In genomic region chr19:47019326-47019725, GRCm38 (mm10) we compare ENCODE assay signal across 11 mouse cellular contexts. TPM values are rescaled to one million over a fixed set of nuclear protein-coding genes. Genes with fewer than 3 reads are reported as not detected.
A peak's percentile ranks its signal among the peaks of the same experiment; 100 is the strongest.
DNase-seq lines count a peak whose midpoint lies in the region; ATAC-seq lines count a peak whose summit lies in the region.
"Had no signal": no experiment of that assay in that cellular context is flagged by ENCODE, and none has a peak within 500 bp of the region (broad histone marks: within the 10 kb centered on the region; RNA-seq: fewer than 3 reads in every experiment).

No protein-coding gene starts in this region.

- no peak overlapping the region for H3K4me2 ChIP-seq in embryonic facial prominence, embryonic 11.5 days (ENCODE audit: low read depth, low read length)
- H3K4me2 ChIP-seq in hindbrain, embryonic 14.5 days (replicated peaks), result peak overlapping the region; percentile 83
- peak overlapping the region; percentile 92 for H3K4me2 ChIP-seq in neural tube, embryonic 13.5 days
- H3K4me2 ChIP-seq: lung, embryonic 14.5 days had no signal

- no peak overlapping the region for H3K4me3 ChIP-seq in embryonic facial prominence, embryonic 11.5 days (ENCODE audit: low read depth, low read length)
- peak overlapping the region; percentile 89 for H3K4me3 ChIP-seq in hindbrain, embryonic 14.5 days (replicated peaks; ENCODE audit: low read length)
- peak overlapping the region; percentile 87 for H3K4me3 ChIP-seq in neural tube, embryonic 13.5 days

- no peaks in the 10 kb centered on the region for H3K9me3 ChIP-seq in embryonic facial prominence, embryonic 11.5 days (replicated peaks; ENCODE audit: control insufficient read depth, low read length)
- no peaks in the 10 kb centered on the region for H3K9me3 ChIP-seq in hindbrain, embryonic 14.5 days (ENCODE audit: control insufficient read depth, low read length)
- no peaks in the 10 kb centered on the region for H3K9me3 ChIP-seq in neural tube, embryonic 13.5 days

- WGBS in embryonic facial prominence, embryonic 11.5 days, result 19% methylated on average over 6 of the region's 6 CpGs
- 5% methylated on average over 6 of the region's 6 CpGs for WGBS in hindbrain, embryonic 14.5 days
- 6% methylated on average over 6 of the region's 6 CpGs for WGBS in neural tube, embryonic 13.5 days

- peaks cover 22% of the 10 kb centered on the region for H3K27me3 ChIP-seq in embryonic facial prominence, embryonic 11.5 days (ENCODE audit: control insufficient read depth, insufficient read depth, low read length)
- peaks cover 10% of the 10 kb centered on the region for H3K27me3 ChIP-seq in hindbrain, embryonic 14.5 days (ENCODE audit: control insufficient read depth, insufficient read depth, low read length)
- H3K27me3 ChIP-seq in neural tube, embryonic 13.5 days, result peaks cover 18% of the 10 kb centered on the region

- H3K36me3 ChIP-seq in embryonic facial prominence, embryonic 11.5 days (replicated peaks; ENCODE audit: control insufficient read depth, insufficient read depth, low read depth, low read length), result no peaks in the 10 kb centered on the region; the same call in 1 of the 2 replicates
- peaks cover 46% of the 10 kb centered on the region for H3K36me3 ChIP-seq in hindbrain, embryonic 14.5 days (replicated peaks; ENCODE audit: control insufficient read depth, insufficient read depth)
- peaks cover 43% of the 10 kb centered on the region for H3K36me3 ChIP-seq in neural tube, embryonic 13.5 days

- no peak overlapping the region; the same call in 1 of the 2 replicates for H3K9ac ChIP-seq in embryonic facial prominence, embryonic 11.5 days (replicated peaks; ENCODE audit: low read length)
- peak overlapping the region; percentile 92 for H3K9ac ChIP-seq in hindbrain, embryonic 14.5 days
- peak overlapping the region; percentile 96 for H3K9ac ChIP-seq in neural tube, embryonic 13.5 days
- H3K9ac ChIP-seq: lung, embryonic 14.5 days had no signal

- peaks cover 4% of the 10 kb centered on the region; the same call in 1 of the 2 replicates for H3K4me1 ChIP-seq in embryonic facial prominence, embryonic 11.5 days (ENCODE audit: control insufficient read depth, insufficient read depth, low read length)
- H3K4me1 ChIP-seq in hindbrain, embryonic 14.5 days (replicated peaks; ENCODE audit: control insufficient read depth, insufficient read depth, low read length), result peaks cover 14% of the 10 kb centered on the region
- H3K4me1 ChIP-seq in neural tube, embryonic 13.5 days (replicated peaks), result peaks cover 37% of the 10 kb centered on the region

- peak; percentile 51 for DNase-seq in brain, adult 2 months (ENCODE audit: low read depth, low spot score)
- DNase-seq in embryonic facial prominence, embryonic 11.5 days (ENCODE audit: low spot score), result peak; percentile 39
- DNase-seq in hindbrain, embryonic 14.5 days (ENCODE audit: low spot score), result peak; percentile 56
- no peak for DNase-seq in frontal cortex, postnatal 36 days (ENCODE audit: low spot score in 2 of 2)
- DNase-seq in ovary, postnatal 14 days (ENCODE audit: low spot score), result no peak
- DNase-seq: cerebellum, adult 18-20 months; gastrocnemius, postnatal 36 days; lung, embryonic 14.5 days had no signal

- no peak overlapping the region for H3K27ac ChIP-seq in embryonic facial prominence, embryonic 11.5 days (replicated peaks; ENCODE audit: low read depth, low read length)
- H3K27ac ChIP-seq in hindbrain, embryonic 14.5 days, result peak overlapping the region; percentile 97
- peak overlapping the region; percentile 97 for H3K27ac ChIP-seq in neural tube, embryonic 13.5 days (replicated peaks)

- peak; percentile 44; the same call in 1 of the 2 replicates for ATAC-seq in embryonic facial prominence, embryonic 11.5 days (replicated peaks; ENCODE audit: insufficient number of reproducible peaks, low FRiP score, low TSS enrichment, low read depth)
- ATAC-seq in hindbrain, embryonic 14.5 days (ENCODE audit: low FRiP score), result peak; percentile 28; the same call in 1 of the 2 replicates
- ATAC-seq in neural tube, embryonic 13.5 days (ENCODE audit: low read depth), result peak; percentile 23
- no peak for ATAC-seq in CD4-positive, CD25-positive, alpha-beta regulatory T cell, adult 4 months
- ATAC-seq: Patski had no signal

RNA-seq across cellular contexts. Expression of gene Nt5c2, which starts 4.4 kb away (rescaled TPM):
- polyA plus RNA-seq in embryonic facial prominence, embryonic 11.5 days (2014; fragmentation: Nextera tagmentation; extraction: Ambion mirVana), result 72.5 and 90.4 TPM in 2 replicates
- 84.9 and 93.8 TPM in 2 replicates for polyA plus RNA-seq in hindbrain, embryonic 14.5 days (2014; fragmentation: Nextera tagmentation; extraction: Ambion mirVana)
- polyA plus RNA-seq in neural tube, embryonic 13.5 days (2015; fragmentation: Nextera tagmentation; extraction: Ambion mirVana), result 81.7 and 85.0 TPM in 2 replicates
- polyA plus RNA-seq in CD4-positive, CD25-positive, alpha-beta regulatory T cell, adult 4 months (2017; shearing (Covaris generic)), result 10 to 100 TPM; 38.0 to 42.2 TPM

RNA-seq across cellular contexts. Expression of gene Ina, which starts 4.8 kb away (rescaled TPM):
- polyA plus RNA-seq in embryonic facial prominence, embryonic 11.5 days (2014; fragmentation: Nextera tagmentation; extraction: Ambion mirVana), result 37.0 and 49.6 TPM in 2 replicates
- polyA plus RNA-seq in hindbrain, embryonic 14.5 days (2014; fragmentation: Nextera tagmentation; extraction: Ambion mirVana), result 608 and 616 TPM in 2 replicates
- polyA plus RNA-seq in neural tube, embryonic 13.5 days (2015; fragmentation: Nextera tagmentation; extraction: Ambion mirVana), result 680 and 687 TPM in 2 replicates
- polyA plus RNA-seq in CD4-positive, CD25-positive, alpha-beta regulatory T cell, adult 4 months (2017; shearing (Covaris generic)), result not detected

RNA-seq across cellular contexts. Expression of gene Pcgf6, which starts 31.4 kb away (rescaled TPM):
- 35.8 and 38.1 TPM in 2 replicates for polyA plus RNA-seq in embryonic facial prominence, embryonic 11.5 days (2014; fragmentation: Nextera tagmentation; extraction: Ambion mirVana)
- 34.3 and 36.7 TPM in 2 replicates for polyA plus RNA-seq in hindbrain, embryonic 14.5 days (2014; fragmentation: Nextera tagmentation; extraction: Ambion mirVana)
- polyA plus RNA-seq in neural tube, embryonic 13.5 days (2015; fragmentation: Nextera tagmentation; extraction: Ambion mirVana), result 26.9 and 29.1 TPM in 2 replicates
- polyA plus RNA-seq in CD4-positive, CD25-positive, alpha-beta regulatory T cell, adult 4 months (2017; shearing (Covaris generic)), result 1 to 10 TPM; 7.4 to 8.9 TPM

RNA-seq across cellular contexts. Expression of gene Taf5, which starts 48.2 kb away (rescaled TPM):
- 12.8 and 13.4 TPM in 2 replicates for polyA plus RNA-seq in embryonic facial prominence, embryonic 11.5 days (2014; fragmentation: Nextera tagmentation; extraction: Ambion mirVana)
- 8.2 and 9.5 TPM in 2 replicates for polyA plus RNA-seq in hindbrain, embryonic 14.5 days (2014; fragmentation: Nextera tagmentation; extraction: Ambion mirVana)
- 6.8 and 7.2 TPM in 2 replicates for polyA plus RNA-seq in neural tube, embryonic 13.5 days (2015; fragmentation: Nextera tagmentation; extraction: Ambion mirVana)
- 1 to 10 TPM; 2.0 to 2.8 TPM for polyA plus RNA-seq in CD4-positive, CD25-positive, alpha-beta regulatory T cell, adult 4 months (2017; shearing (Covaris generic))

Comparison
In these comparisons a context has a peak if more than half of its experiments do, and no peak if none do; other contexts are left out.
1. DNase-seq: peak in brain, adult 2 months (single experiment), embryonic facial prominence, embryonic 11.5 days (single experiment) and hindbrain, embryonic 14.5 days (single experiment); none in frontal cortex, postnatal 36 days (0 of 2) and ovary, postnatal 14 days (single experiment).
2. RNA of gene Ina, which starts 4.8 kb away (polyA plus RNA-seq): 680 to 687 TPM in neural tube, embryonic 13.5 days, 608 to 616 TPM in hindbrain, embryonic 14.5 days and 37.0 to 49.6 TPM in embryonic facial prominence, embryonic 11.5 days; not detected in CD4-positive, CD25-positive, alpha-beta regulatory T cell, adult 4 months; every median in the first group is over 10 times any median in the second.